Mouse (Mus musculus) left cerebral cortex, adult 8-10 months (tissue): ENCODE measurements around the gene Rap1a. TPM values are rescaled to one million over a fixed set of nuclear protein-coding genes. Genes with fewer than 3 reads are reported as not detected.

Source experiments
- DNase-seq, 2 experiments: peaks; one replicate each; pipeline ENCODE4 v3.0.0; 2022; ENCODE audit warnings: low spot score in 2 of 2
- total RNA-seq, 4 experiments: library from RNA; stranded (reverse); gene quantifications; 2 replicates each; pipeline ENCODE4 v1.2.4; 2022

Rap1a gene
- total RNA-seq, 4 experiments from 2014 or later, result 68.6 to 76.2 (median 74.4) TPM

DNA sequence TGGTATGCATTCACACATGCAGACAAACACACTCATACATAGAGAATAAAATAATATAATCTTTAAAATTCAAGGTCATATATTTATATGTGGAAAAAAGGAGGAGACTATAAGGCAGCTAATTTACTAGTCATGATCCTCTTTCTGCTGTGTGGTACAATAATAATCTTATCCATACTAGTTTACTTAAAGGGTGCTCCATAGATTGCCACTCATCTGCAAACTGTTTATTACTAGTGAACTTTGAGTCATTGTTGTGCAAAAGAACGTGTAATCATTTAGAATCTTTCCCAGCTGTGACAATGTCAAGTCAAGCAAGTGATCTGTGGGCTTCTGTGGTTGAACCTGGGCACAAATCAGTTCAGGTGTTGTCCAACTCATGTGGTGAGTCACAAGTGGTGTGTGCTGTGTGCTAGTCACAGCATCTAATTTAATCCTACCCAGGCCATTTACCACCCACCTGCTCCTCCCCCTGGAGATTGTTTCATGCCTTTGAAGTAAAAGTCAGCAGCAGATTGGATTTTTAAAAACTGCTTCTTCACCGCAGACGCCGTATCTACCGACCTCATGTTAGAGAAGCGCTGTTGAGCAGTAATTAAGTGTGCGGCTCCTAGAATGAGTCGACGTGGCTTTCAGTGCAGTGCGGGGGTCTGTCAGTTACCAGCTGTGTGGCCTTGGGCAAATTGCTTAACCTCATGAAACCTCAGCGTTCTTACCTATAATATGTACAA is 5.5 kb upstream of the Rap1a start:
- DNase-seq, result peak in 1 of 2 experiments; percentile 34

DNA sequence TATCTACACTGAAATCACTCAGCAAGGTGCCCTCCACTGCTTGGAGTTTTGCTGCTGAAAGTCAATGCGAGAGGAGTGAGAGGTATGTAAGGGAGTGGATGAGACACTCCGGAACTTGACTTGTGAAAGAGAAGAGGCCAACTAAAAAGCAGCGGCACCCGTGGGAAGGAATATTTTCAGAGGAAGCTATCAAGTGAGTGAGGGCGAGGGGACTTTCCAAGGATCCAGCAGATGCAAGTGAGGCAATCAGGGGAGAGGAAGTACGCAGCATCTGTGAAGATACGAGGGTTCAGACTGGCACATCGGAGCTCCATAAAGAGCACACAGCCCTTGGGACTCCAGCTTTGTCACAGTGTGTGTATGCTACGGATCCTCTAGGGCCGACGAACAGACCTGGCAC is 2.5 kb upstream of the Rap1a start:
- DNase-seq, result no peak

DNA sequence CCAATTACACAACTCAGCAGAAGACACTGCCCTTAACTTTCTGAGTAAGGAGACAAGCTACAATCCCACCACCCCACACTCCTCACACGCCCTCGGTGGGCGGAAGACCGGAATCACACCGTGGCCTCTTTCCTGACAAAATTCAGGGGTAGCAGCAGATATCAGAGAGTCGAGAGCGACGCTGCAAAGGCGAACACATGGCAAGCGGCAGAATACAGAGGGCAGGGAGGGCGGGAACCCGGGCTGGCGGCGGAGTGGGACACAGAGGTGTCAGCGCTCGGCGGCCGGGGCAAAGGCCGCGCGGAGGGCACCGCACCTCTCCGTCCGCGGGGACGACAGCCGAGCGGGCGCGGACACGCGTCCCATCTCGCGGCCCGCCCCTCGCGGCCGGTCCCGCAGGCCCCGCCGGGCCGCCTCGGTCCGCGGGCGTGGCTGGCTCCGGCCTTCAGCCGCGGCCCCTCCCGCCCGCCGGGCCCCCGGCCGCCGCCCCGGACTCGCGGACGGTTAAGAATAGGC is 403 bp downstream of the Rap1a start:
- peak in 1 of 2 experiments; percentile 26 for DNase-seq

DNA sequence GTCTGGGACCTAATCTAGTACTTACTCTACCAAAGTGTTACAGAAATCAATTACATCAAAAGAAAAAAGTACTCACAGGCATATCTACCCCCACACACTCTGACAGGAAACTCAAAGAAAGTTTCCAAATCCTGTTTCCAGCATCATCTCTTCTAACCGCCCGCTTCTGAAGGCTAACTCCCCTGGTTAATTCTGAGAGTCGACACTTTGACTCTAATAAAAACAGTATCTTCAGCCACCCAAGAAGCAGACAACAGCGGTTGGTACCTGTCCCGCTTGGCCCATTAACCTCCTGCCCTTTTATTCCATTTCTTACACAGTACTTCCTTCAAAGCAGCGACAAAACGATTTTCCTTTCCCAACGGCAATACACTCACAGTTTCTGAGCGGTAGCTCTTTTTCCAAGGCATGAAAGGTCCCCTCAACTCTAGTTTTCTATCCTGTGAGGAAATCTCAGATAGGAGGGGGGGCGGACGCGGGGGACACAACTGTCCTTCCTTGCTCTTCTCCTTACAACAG is 921 bp downstream of the Rap1a start:
- DNase-seq, result no peak

DNA sequence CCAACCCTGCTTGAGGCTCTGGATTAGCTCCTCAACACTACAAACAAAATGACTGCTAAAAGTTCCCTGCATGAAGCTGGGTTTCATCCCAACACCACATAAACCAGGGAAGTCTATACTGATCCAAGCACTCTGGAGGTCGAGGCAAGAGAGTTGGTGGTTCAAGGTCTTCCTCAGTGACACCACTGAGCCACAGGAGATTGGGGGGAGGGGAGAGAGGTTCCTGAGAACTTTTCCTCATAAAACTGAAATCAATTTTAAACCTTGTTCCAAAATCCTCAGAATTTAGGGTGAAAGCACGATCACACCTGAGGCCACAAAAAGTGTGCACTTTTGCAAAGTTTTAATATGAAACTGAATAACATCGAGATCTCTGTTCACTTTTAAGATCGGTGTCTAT is 1.8 kb downstream of the Rap1a start:
- no peak for DNase-seq

DNA sequence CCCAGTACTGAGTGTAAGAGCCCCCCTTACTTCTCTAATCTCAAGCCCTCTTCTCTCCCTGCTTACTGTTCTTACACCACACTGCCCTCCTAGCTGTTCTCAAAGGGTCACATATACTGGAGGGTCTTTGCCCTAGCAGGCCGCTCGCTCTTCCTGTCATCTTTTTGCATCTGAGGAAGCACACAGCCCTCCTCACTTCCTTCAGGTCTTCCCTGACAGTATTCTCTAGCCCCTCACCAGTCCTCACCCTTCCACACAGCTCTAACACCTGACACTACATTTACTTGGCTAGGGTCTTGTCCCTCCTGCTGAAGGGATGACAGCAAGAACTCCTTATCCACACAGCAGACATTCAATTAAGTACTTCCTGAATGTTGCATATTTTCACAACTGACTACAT is 2.4 kb downstream of the Rap1a start:
- no peak for DNase-seq

DNA sequence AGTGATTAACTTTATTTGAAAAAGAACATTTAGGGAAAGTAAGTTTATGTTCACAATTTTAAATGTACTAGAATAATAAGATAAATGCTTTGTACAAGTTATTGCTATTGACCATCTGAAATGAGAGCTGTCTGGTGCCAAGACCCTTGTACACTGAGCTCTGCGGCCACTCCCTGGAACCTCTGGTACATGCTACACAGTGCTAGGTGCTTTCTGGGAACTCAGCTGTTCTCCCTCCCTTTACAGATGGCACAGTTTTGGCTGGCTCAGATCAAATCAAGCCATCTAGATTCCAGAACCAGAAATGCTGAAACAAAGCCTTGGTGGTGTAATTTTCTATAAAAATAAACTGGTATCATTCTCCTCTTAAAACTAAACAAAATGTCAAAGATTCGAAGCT is 3.7 kb downstream of the Rap1a start:
- no peak for DNase-seq

DNA sequence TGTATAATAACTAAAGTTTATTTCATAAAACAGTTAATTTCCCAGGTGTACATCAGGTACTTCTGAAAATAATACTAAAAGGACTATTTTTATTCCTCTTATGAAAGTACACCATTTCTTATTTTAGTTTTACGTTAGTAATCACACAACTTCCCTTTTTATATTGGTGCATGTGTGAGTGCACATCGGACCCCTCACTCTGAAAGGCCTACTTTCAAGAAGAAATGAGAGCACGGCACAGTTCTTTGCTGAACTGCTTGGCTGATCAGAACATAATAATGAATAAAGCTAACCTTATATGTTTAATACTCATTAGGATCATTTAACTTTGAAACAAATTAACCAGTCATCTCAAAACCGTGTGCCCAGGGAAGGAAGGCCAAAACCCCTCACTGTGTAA is 4.4 kb downstream of the Rap1a start:
- DNase-seq, result no peak

DNA sequence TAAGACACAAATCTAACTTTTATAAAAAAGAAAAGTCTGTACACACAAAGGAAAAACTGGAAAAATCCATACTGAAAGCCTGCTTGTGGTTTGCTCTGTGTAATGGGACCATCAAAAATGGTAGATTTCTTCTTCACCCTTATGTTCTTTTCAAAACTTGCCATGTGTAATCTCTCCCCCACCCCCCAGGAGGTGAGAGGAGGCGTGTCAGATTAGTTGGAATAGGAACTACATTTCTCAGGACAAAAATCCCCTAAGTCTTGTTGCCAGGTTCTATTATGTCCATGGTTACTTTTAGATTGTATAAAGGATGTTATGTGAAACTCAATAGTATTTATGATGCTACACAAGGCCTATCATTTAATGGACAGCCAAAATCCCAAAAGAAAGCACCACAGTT is 6.8 kb downstream of the Rap1a start:
- no peak for DNase-seq

DNA sequence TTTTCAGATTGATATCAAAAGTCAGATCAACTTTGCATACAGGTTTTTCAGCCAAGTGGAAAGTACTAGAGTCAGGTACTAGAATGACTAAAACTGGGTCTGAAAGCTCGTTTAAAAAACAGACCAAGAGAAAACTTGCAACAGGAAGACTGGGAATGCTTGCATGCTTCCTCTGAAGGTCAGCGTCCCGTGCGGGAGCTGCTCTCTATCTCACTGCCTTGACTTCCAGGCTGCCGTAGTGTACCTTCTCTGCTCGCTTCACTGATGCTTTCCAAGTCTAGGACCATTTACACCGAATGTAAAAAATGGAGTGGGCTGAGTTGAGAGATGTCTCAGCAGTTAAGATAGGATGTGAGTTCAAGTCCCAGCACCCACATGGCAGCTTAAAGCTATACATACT is 8.8 kb downstream of the Rap1a start:
- no peak for DNase-seq

DNA sequence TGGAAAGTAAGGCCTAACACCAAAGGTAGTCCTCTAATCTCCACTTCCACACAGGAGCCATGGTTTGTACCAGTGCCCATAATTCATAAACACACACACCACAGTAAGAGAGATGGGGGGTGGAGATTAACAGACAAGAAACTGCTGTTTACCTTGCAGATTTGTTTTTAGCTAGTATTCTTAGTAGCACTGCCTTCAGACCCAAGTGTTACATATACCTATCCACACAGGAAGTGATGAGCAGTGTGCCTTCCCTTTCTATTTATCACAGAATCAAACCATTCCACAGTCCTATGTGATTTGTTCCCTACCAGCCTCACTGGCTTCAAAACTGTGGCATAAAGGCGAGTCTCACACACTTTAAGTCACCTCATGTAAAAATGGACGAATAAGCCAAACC is 10.0 kb downstream of the Rap1a start:
- DNase-seq, result no peak

DNA sequence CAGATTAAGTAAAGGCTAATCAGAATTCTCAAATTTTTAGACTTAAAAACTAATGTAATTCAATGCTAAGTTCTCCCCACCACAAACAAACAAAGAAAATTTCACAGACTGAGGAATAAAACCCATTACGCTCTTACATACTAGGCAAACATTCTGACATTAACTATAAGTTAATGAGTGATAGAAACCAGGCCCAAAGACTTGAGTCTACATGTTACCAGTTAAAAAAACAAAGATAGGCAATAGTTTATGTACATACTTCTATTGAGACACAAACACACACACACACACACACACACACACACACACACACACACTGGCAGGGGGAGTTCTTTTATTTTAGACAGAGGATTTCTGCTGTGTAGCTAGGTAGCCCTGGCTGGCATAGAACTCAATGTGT is 10.8 kb downstream of the Rap1a start:
- DNase-seq, result no peak

DNA sequence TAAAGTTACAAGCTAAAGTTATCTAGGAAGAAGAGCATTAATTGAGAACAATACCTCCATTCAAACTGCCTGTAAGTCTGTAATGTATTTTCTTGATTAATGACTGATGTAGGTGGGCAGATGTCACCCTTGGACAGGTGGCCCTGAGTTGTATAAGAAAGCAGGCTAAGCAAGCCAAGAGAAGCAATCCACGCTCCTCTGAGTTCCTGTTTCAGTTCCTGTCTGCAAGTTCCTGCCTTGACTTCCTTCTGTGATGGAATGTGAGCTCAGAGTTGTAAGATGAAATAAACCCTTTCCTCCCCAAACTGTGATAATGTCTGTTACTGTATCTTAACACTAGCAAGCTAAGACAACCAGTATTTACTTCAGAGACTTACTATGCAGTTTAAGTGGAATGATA is 11.4 kb downstream of the Rap1a start:
- DNase-seq, result no peak

DNA sequence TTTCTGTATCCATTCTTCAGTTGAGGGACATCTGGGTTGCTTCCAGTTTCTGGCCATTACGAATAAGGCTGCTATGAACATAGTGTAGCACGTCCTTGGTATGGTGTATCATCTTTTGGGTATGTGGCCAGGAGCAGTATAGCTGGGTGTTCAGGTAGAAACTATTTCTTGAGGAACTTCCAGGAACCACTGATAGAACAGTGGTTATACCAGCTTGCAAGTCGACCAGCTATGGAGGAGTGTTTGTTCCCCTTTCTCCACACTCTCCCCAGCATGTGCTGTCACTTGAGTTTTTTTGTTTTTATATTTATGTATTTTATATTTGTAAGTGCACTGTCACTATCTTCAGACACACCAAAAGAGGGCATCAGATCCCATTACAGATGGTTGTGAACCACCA is 13.8 kb downstream of the Rap1a start:
- no peak for DNase-seq

DNA sequence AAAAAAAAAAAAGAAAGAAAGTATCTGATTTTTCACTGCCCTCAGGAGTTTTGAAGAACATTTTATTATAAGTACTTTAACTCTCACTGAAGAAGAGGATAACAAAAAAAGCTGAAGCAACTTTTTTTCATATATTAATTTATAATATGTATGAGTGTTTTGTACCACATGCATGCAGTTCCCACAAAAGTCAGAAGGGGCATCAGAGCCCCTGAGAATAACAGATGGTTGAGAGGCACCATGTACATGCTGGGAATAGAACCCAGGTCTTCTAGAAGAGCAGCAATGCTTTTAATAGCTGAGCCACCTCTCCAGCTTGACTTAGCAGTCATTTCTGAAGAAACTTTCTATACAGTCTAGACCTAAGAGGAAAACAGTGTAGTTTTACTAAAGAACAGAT is 15.3 kb downstream of the Rap1a start:
- DNase-seq, result no peak

DNA sequence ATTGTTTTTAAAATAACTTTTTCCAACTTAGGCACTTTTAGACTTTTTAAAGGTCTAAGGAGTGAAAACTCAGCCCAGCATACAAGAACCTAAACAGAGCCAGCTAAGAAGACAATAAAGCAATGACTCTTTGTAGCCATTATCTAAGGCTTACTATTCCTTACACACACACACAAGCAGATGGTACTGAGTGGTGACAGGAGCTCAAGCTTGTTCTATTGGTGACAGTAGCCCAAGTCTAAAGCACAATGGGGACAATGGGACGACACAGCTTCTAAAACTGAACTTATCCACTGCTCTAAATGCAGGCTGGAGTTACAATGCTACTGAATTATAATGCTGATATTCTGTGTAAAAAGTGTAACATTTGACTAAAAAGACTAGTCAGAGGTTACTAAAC is 17.3 kb downstream of the Rap1a start:
- no peak for DNase-seq

DNA sequence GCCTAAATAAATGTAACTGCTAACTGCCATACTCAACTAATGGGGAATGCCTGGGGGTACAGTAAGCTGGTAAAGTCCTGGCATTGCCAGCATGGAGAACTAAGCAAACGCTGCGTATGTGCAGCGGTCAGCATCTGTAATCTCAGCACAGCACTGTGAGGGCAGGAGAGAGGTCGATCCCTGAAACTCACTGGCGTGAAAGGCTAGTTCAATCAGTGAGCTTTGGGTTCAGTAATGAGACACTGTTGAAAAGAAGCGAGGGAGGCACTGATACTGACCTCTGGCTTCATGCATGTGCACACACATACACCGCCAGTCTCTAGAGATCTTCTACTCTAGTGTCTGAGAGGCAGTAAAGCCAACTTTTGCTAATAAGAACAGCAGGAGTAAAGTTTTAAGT is 18.7 kb downstream of the Rap1a start:
- no peak for DNase-seq

DNA sequence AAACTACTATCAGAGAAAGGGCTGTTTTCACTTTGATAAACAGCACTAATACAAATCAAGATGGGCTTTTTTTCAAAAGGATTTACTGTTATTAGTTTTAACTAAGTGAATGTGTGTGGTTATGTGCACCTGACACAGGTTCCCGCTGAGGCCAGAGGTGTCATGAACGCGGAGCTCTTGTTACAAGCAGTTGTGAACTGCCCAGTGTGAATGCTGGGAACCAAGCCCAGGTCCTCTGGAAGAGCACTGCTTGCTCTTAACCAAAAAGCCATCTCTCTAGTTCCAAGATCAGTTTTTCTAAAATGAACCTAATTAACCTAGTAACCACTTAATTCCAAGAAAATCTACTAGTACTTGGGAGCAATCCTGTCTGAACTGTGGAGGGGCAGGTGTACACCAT is 23.1 kb downstream of the Rap1a start:
- no peak for DNase-seq

DNA sequence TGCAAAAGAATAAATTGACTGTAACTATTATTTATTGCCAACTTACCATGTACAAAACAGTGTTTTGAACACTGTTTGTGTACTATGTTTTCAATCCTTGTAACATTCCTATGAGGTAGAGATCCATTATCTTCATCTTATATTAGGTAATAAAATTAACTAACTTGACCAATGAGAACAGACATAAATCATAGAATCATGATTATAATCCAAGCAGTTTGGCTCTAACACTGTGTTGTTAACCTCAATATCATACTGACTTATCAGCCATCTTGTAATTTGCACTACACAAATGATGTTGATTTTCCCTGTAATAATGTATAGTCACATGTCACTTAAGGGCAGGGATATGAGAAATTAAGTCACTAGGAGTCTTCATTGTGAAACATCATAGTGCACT is 26.6 kb downstream of the Rap1a start:
- DNase-seq, result no peak

DNA sequence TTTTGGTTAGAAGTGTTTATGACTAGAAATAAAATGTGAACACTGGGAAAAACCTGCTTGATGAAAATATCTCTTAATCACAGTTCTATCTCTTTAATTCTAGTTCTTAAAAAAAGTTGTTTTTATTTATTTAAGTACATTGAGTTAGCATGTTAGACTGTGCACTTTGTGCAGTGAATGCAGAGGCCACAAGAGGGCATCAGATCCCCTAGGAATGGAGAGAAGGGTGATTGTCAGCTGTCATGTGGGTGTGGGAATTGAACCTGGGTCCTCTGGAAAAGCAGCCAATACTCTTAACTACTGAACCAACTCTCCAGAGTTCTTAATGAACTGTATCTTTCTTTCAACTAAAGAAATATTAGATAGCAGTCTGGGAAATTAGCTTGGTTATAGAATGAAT is 29.6 kb downstream of the Rap1a start:
- DNase-seq, result no peak

DNA sequence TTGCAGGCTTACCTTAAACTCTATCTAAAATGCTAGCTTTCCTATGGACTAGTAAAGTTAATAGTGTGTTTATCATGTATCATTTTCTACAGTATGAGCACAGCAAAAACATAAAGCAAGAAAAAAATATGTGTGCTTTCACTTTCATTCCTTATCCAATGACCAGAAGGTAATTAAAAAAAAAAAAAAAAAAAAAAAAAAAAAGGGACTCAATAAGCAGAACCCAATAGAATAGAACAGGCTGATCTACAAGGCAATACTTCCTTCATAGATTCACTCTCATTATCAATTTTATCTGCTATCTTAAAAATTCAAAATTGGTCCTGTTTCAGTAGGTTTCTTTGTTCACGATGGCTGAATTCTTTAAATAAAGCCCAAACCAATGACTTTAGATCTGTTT is 30.3 kb downstream of the Rap1a start:
- no peak for DNase-seq

DNA sequence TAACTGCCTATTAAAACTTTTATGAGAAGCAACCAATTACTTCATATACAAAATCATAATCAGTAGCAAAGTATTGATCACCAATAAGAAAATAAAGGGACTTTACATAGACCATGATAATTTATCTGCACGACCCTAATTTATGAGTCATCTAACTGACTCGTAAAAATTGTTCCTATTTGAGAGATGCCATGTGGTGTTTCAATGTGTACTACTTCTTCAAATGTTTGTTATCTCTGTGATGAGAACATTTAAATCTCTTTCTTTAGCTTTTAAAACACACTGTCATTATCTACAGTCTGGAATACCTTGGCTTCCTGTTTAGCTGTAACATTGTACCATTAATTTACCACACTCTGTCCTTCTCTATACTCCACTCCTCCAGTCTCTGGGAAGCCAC is 31.8 kb downstream of the Rap1a start:
- no peak for DNase-seq

DNA sequence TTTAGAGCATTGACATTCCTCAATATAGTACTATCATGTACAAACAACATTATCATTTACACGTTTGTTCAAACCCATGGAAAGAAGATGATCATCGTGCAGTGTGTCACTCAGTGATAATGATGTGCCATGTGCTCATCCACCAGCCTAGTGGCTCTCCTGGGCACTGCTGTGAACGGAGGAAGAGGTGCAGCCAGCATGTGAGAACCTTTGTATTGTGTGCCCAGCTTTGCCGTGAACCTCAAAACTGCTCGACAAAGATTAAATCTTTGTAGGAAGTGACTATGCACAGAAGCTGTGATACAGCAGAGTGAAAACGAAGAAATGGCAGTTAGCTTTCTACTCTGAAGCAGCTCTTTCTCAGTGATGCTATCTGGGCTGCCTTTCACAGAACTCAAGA is 32.6 kb downstream of the Rap1a start:
- DNase-seq, result no peak
